Mouse (Mus musculus): Measurements from ENCODE around the gene Gm10645.

- TF ChIP-seq CTCF (IDR thresholded peaks at IDR 0.05; ENCODE audit: low read depth) (no peak), EP300 (IDR thresholded peaks at IDR 0.05; ENCODE audit: low read depth) (no peak)
These were observed 23.6 kb upstream of the Gm10645 start for GRCm38 (mm10) chr8:83189538-83190095.
